Mouse (Mus musculus) lung, postnatal 4 days (tissue): ENCODE measurements around the gene Vmn1r207-ps.
"Not testable (repeated sequence)": the region's sequence is repeated elsewhere in the genome, so short reads cannot be mapped to it uniquely, and the experiment has no call there.

Source experiments
- DNase-seq, 2 experiments: peaks; one replicate each; pipeline ENCODE4 v3.0.0; 2021

The Vmn1r207-ps gene

GRCm38 (mm10) chr13:22729529-22729928 is at the start of gene Vmn1r207-ps:
Gene Vmn1r207-ps, minus strand, starts transcription at chr13:22729629.
- not testable (repeated sequence) for DNase-seq

- not testable (repeated sequence) for DNase-seq
Observed at GRCm38 (mm10) chr13:22777300-22777699, 47.9 kb upstream of the Vmn1r207-ps start, which contains the start of gene Vmn1r208. Gene Vmn1r208, minus strand, starts transcription at chr13:22777400.

DNA sequence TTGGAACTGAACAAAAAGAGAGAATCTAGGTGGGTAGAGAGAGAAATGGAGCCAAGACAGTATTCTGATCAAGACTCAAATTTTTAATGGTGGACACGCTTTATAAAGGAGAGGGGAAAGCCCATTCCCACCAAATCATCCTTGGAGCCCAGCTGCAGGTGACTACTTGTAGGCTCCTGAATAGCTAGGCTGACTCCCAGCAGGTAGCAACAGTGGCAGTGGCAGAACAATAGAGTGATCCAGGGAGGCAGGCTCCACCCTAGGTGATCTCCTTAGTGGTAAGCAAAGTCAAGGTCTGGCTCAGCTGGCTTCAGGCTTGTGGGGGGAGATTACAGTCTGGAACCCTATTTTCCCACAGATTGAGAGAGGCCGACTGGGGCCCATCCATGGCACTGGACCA is 42.2 kb upstream of the Vmn1r207-ps start:
- DNase-seq = not testable (repeated sequence)

DNA sequence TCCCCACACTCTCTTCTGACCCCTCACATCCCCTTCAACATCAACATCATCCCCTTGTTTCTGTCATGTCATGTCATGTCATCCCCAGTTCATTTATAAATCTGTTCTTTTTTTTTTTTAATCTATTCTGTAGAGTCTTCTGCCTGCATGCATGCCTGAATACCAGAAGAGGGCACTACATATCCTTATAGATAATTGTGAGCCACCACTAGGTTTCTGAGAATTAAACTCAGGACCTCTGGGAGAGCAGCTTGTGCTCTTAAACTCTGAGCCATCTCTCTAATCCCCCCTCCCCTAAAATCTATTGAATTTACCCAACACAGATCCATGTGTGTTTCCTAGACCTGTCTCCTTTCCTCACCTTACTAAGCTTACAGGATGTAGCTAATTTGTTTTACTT is 18.1 kb upstream of the Vmn1r207-ps start:
- DNase-seq = no peak

DNA sequence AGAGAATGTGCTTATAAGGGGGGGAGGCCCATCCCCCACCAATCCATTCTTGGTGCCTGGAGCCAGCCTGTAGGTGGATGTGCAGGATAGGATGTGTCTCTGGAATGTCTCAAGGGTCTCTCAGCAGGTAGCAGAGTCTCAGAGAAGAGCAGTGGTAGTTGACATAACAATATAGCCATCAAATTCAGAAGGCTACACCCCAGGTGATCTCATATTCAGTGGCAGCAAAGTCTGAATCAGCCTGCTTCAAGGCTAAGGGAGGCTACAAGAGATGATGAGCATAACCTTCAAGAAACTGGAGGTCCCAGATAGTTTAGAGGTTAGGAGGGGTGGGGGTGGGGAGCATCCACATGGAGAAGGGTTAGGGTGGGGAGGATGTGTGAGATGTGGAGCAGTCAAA is 22.5 kb downstream of the Vmn1r207-ps start:
- DNase-seq = not testable (repeated sequence)

- DNase-seq = not testable (repeated sequence)
Observed at GRCm38 (mm10) chr13:22702951-22703350, 26.5 kb downstream of the Vmn1r207-ps start.
